Mouse (Mus musculus) spleen, embryonic (tissue): Measurements from ENCODE around the gene Lrrc30.

Experiments used
- CTCF ChIA-PET: fragments of 350-600 bp; sonication (Branson Sonifier 250); formaldehyde crosslinking; loops from one replicate; lab custom pipeline; 2022; lab: Charles Lee

Gene Lrrc30

GRCm38 (mm10) chr17:67632676-67633339 is at the start of gene Lrrc30:
Gene Lrrc30 (minus strand): TSS chr17:67632723.
- CTCF ChIA-PET: no interaction called here

- CTCF ChIA-PET: no interaction called here
These were observed 48.6 kb upstream of the Lrrc30 start for GRCm38 (mm10) chr17:67681084-67681483.

GRCm38 (mm10) chr17:67678576-67678975 is 46.1 kb upstream of the Lrrc30 start:
- CTCF ChIA-PET: no interaction called here

GRCm38 (mm10) chr17:67667981-67668380 is 35.5 kb upstream of the Lrrc30 start:
- CTCF ChIA-PET: no interaction called here

- CTCF ChIA-PET: no interaction called here
These were observed 34.5 kb upstream of the Lrrc30 start for GRCm38 (mm10) chr17:67666981-67667380.

- CTCF ChIA-PET: interaction anchor here (0.6 kb wide), 1 partner anchor 114 kb away, joined by 3 read pairs; no protein-coding TSS in a partner anchor
These were observed 31.8 kb upstream of the Lrrc30 start for GRCm38 (mm10) chr17:67664299-67664698.

- CTCF ChIA-PET: no interaction called here
These were observed 19.0 kb upstream of the Lrrc30 start for GRCm38 (mm10) chr17:67651506-67651905.

GRCm38 (mm10) chr17:67641627-67642026 is 9.1 kb upstream of the Lrrc30 start:
- CTCF ChIA-PET: no interaction called here

GRCm38 (mm10) chr17:67638119-67638810 is 5.7 kb upstream of the Lrrc30 start:
- CTCF ChIA-PET: no interaction called here

GRCm38 (mm10) chr17:67636951-67637350 is 4.4 kb upstream of the Lrrc30 start:
- CTCF ChIA-PET: no interaction called here

- CTCF ChIA-PET: no interaction called here
These were observed 3.8 kb upstream of the Lrrc30 start for GRCm38 (mm10) chr17:67636304-67636703.

GRCm38 (mm10) chr17:67629746-67630145 is 2.8 kb downstream of the Lrrc30 start:
- CTCF ChIA-PET: no interaction called here

- CTCF ChIA-PET: no interaction called here
These were observed 3.3 kb downstream of the Lrrc30 start for GRCm38 (mm10) chr17:67629211-67629657.

- CTCF ChIA-PET: no interaction called here
These were observed 4.0 kb downstream of the Lrrc30 start for GRCm38 (mm10) chr17:67628475-67628874.

- CTCF ChIA-PET: no interaction called here
These were observed 7.1 kb downstream of the Lrrc30 start for GRCm38 (mm10) chr17:67625431-67625830.

GRCm38 (mm10) chr17:67619001-67619400 is 13.5 kb downstream of the Lrrc30 start:
- CTCF ChIA-PET: no interaction called here

- CTCF ChIA-PET: no interaction called here
These were observed 18.1 kb downstream of the Lrrc30 start for GRCm38 (mm10) chr17:67614381-67614780.

- CTCF ChIA-PET: no interaction called here
These were observed 19.9 kb downstream of the Lrrc30 start for GRCm38 (mm10) chr17:67612576-67612975.

- CTCF ChIA-PET: no interaction called here
These were observed 20.4 kb downstream of the Lrrc30 start for GRCm38 (mm10) chr17:67612151-67612550.

GRCm38 (mm10) chr17:67604446-67604845 is 28.1 kb downstream of the Lrrc30 start:
- CTCF ChIA-PET: no interaction called here

GRCm38 (mm10) chr17:67602556-67602955 is 30.0 kb downstream of the Lrrc30 start:
- CTCF ChIA-PET: no interaction called here

GRCm38 (mm10) chr17:67584937-67585579 is 47.5 kb downstream of the Lrrc30 start:
- CTCF ChIA-PET: no interaction called here

- CTCF ChIA-PET: no interaction called here
These were observed 48.0 kb downstream of the Lrrc30 start for GRCm38 (mm10) chr17:67584533-67584932.
